Mouse (Mus musculus) C2C12 (cell line): Measurements from ENCODE around the gene Rhod. TPM values are rescaled to one million over a fixed set of nuclear protein-coding genes. Genes with fewer than 3 reads are reported as not detected.

ENCODE experiments used
- H3K27me3 ChIP-seq: one replicate; pipeline ENCODE4 v1.6.1; 2011; ENCODE audit not compliant: control insufficient read depth, insufficient read depth, insufficient read length
- H3K36me3 ChIP-seq: one replicate; pipeline ENCODE4 v1.6.1; 2011; ENCODE audit not compliant: control insufficient read depth, insufficient read depth
- H3K4me3 ChIP-seq: one replicate; pipeline ENCODE4 v1.5.1; 2011; ENCODE audit warnings: mild to moderate bottlenecking, control low read depth; ENCODE audit not compliant: poor library complexity, insufficient read depth, severe bottlenecking
- H3K79me2 ChIP-seq: one replicate; pipeline ENCODE4 v1.6.1; 2011; ENCODE audit not compliant: control insufficient read depth, insufficient read depth
- H3K79me3 ChIP-seq: one replicate; pipeline ENCODE4 v1.6.1; 2011; ENCODE audit warnings: low read depth, control low read depth
- H3ac ChIP-seq: one replicate; pipeline ENCODE3; 2011; ENCODE audit warnings: low read depth; ENCODE audit not compliant: control insufficient read depth, insufficient read length
- CEBPB ChIP-seq: IDR thresholded peaks from one replicate; pipeline ENCODE4 v1.6.1; 2011; ENCODE audit warnings: low read depth, mild to moderate bottlenecking, control low read depth, moderate library complexity
- CTCF ChIP-seq: IDR thresholded peaks from one replicate; pipeline ENCODE4 v1.5.1; 2011; ENCODE audit not compliant: control insufficient read depth, insufficient read depth, insufficient read length
- FOSL1 ChIP-seq: IDR thresholded peaks from one replicate; pipeline ENCODE4 v1.8.0; 2011; ENCODE audit warnings: mild to moderate bottlenecking, low read length; ENCODE audit not compliant: poor library complexity, insufficient read depth, severe bottlenecking
- MAX ChIP-seq: IDR thresholded peaks from one replicate; pipeline ENCODE4 v1.6.1; 2011; ENCODE audit warnings: mild to moderate bottlenecking, control low read depth
- MYOD1 ChIP-seq: IDR thresholded peaks from one replicate; pipeline ENCODE4 v1.6.1; 2011; ENCODE audit warnings: low read depth; ENCODE audit not compliant: control insufficient read depth, insufficient read length
- MYOG ChIP-seq: IDR thresholded peaks from one replicate; pipeline ENCODE4 v1.6.1; 2011; ENCODE audit not compliant: control insufficient read depth, insufficient read length; ENCODE audit errors: extremely low read depth
- USF1 ChIP-seq: IDR thresholded peaks from one replicate; pipeline ENCODE4 v1.6.1; 2011; ENCODE audit warnings: low read depth, mild to moderate bottlenecking, control low read depth, moderate library complexity
- polyA plus RNA-seq: library from polyadenylated mRNA; unstranded; fragments of >200 nt; fragmentation: generic; extraction: Trizol; gene quantifications from one replicate; pipeline ENCODE4 v1.2.1, GENCODE M21; 2012; ENCODE audit warnings: missing spikeins

The Rhod gene
- polyA plus RNA-seq, 1 experiment = 65.1 TPM

GRCm38 (mm10) chr19:4409062-4409461 is 30.2 kb downstream of the Rhod start:
- no peak overlapping the region for H3K4me3 ChIP-seq
- no peak for TF ChIP-seq FOSL1
- TF ChIP-seq USF1 = no peak
- TF ChIP-seq CTCF = no peak
- TF ChIP-seq MYOD1 = no peak
- peak; percentile 54 for TF ChIP-seq CEBPB
- TF ChIP-seq MYOG = no peak
- TF ChIP-seq MAX = no peak
- no peaks in the 10 kb centered on the region for H3K79me3 ChIP-seq
- no peaks in the 10 kb centered on the region for H3K79me2 ChIP-seq
- no peaks in the 10 kb centered on the region for H3K36me3 ChIP-seq
- H3K27me3 ChIP-seq = no peaks in the 10 kb centered on the region
- H3ac ChIP-seq = no peak overlapping the region

GRCm38 (mm10) chr19:4404840-4405239 is 34.4 kb downstream of the Rhod start:
- Histone ChIP-seq H3K79me3 (no peaks in the 10 kb centered on the region), H3ac (no peak overlapping the region), H3K36me3 (no peaks in the 10 kb centered on the region), H3K27me3 (no peaks in the 10 kb centered on the region), H3K4me3 (no peak overlapping the region), H3K79me2 (no peaks in the 10 kb centered on the region)
- no peak for TF ChIP-seq MAX
- no peak for TF ChIP-seq CTCF

- H3K36me3 ChIP-seq = peaks cover 2% of the 10 kb centered on the region
- H3K79me2 ChIP-seq = peaks cover 29% of the 10 kb centered on the region
- no peak for TF ChIP-seq FOSL1
- TF ChIP-seq USF1 = no peak
- no peak for TF ChIP-seq MYOD1
- no peak for TF ChIP-seq MYOG
- TF ChIP-seq MAX = no peak
- no peak for TF ChIP-seq CTCF
- TF ChIP-seq CEBPB = no peak
- H3ac ChIP-seq = no peak overlapping the region
- H3K79me3 ChIP-seq = peaks cover 20% of the 10 kb centered on the region
- no peak overlapping the region for H3K4me3 ChIP-seq
- no peaks in the 10 kb centered on the region for H3K27me3 ChIP-seq
Measured at GRCm38 (mm10) chr19:4398959-4399358, 40.3 kb downstream of the Rhod start.

- no peak overlapping the region for H3K4me3 ChIP-seq
- H3K36me3 ChIP-seq = peaks cover 5% of the 10 kb centered on the region
- TF ChIP-seq MAX (no peak), MYOG (no peak), USF1 (no peak), FOSL1 (no peak), MYOD1 (no peak), CTCF (no peak)
- peaks cover 33% of the 10 kb centered on the region for H3K79me2 ChIP-seq
- no peaks in the 10 kb centered on the region for H3K27me3 ChIP-seq
- H3ac ChIP-seq = no peak overlapping the region
- H3K79me3 ChIP-seq = peaks cover 24% of the 10 kb centered on the region
Measured at GRCm38 (mm10) chr19:4398630-4398948, 40.6 kb downstream of the Rhod start.

- H3K79me3 ChIP-seq = peaks cover 29% of the 10 kb centered on the region
Measured at GRCm38 (mm10) chr19:4397798-4398629, 41.2 kb downstream of the Rhod start, which contains the start of gene Kdm2a. Gene Kdm2a, minus strand, starts transcription at chr19:4398285.

GRCm38 (mm10) chr19:4396998-4397797 is 42.0 kb downstream of the Rhod start:
- Histone ChIP-seq H3ac (peak overlapping the region; percentile 94), H3K27me3 (no peaks in the 10 kb centered on the region), H3K79me2 (peaks cover 47% of the 10 kb centered on the region), H3K36me3 (peaks cover 17% of the 10 kb centered on the region), H3K4me3 (peak overlapping the region; percentile 93), H3K79me3 (peaks cover 36% of the 10 kb centered on the region)
- TF ChIP-seq MYOG = no peak
- no peak for TF ChIP-seq MYOD1
- TF ChIP-seq CEBPB = no peak
- TF ChIP-seq CTCF = no peak
- TF ChIP-seq MAX = peak; percentile 25

More at GRCm38 (mm10) chr19:4397798-4398629, 41.2 kb downstream of the Rhod start, which contains the start of gene Kdm2a:
- Histone ChIP-seq H3ac (peak within 1 kb of the TSS; percentile 59), H3K27me3 (no peaks in the 10 kb centered on the region), H3K79me2 (peaks cover 39% of the 10 kb centered on the region), H3K4me3 (peak within 1 kb of the TSS; percentile 29), H3K36me3 (peaks cover 11% of the 10 kb centered on the region)
- TF ChIP-seq MAX (no peak), MYOD1 (no peak), MYOG (no peak), FOSL1 (no peak), USF1 (no peak), CEBPB (no peak), CTCF (no peak)
